In genomic region chr12:105050898-105051297, GRCm38 (mm10) we compare ENCODE assay signal across 8 mouse cellular contexts. TPM values are rescaled to one million over a fixed set of nuclear protein-coding genes. Genes with fewer than 3 reads are reported as not detected.
DNase-seq lines count a peak whose midpoint lies in the region; ATAC-seq and TF ChIP-seq lines count a peak whose summit lies in the region.

No protein-coding gene starts in this region.

- H3K9ac ChIP-seq in intestine, postnatal 0 days (ENCODE audit: low read depth, low read length): no peak overlapping the region
- H3K9ac ChIP-seq in intestine, embryonic 16.5 days (ENCODE audit: low read depth, low read length): no peak overlapping the region
- H3K9ac ChIP-seq in limb, embryonic 13.5 days: no peak overlapping the region
- H3K9ac ChIP-seq in neural tube, embryonic 13.5 days: peak overlapping the region; percentile 34; the same call in 1 of the 2 replicates

- no peak for ATAC-seq in intestine, postnatal 0 days
- no peak for ATAC-seq in intestine, embryonic 16.5 days
- 0 out of 2 replicates have a peak, but pooled peaks have one; percentile 46 for ATAC-seq in limb, embryonic 13.5 days (ENCODE audit: low FRiP score, low read depth)
- peak; percentile 69 for ATAC-seq in neural tube, embryonic 13.5 days (ENCODE audit: low read depth)

- no peaks in the 10 kb centered on the region for H3K36me3 ChIP-seq in intestine, postnatal 0 days (ENCODE audit: control insufficient read depth, insufficient read depth)
- no peaks in the 10 kb centered on the region for H3K36me3 ChIP-seq in intestine, embryonic 16.5 days (ENCODE audit: control insufficient read depth, insufficient read depth, low read length)
- H3K36me3 ChIP-seq in E14TG2a.4 (ENCODE audit: insufficient read depth, low read length): peaks cover 5% of the 10 kb centered on the region; the same call in 1 of the 2 replicates
- H3K36me3 ChIP-seq in limb, embryonic 13.5 days: no peaks in the 10 kb centered on the region
- H3K36me3 ChIP-seq in neural tube, embryonic 13.5 days: no peaks in the 10 kb centered on the region

- DNase-seq in c-Kit-negative CD71-positive TER-119-positive erythroid progenitor cells, embryonic 14.5 days (ENCODE audit: low read depth, low spot score): peak; percentile 59
- peak; percentile 57 to 74 for DNase-seq in frontal cortex, postnatal 36 days (ENCODE audit: low spot score in 2 of 2)
- no peak for DNase-seq in ovary, postnatal 36 days (ENCODE audit: low spot score)

- peak; percentile 79 for TF ChIP-seq CTCF in intestine, postnatal 0 days (IDR thresholded peaks at IDR 0.05; ENCODE audit: low read depth)
- TF ChIP-seq CTCF in E14TG2a.4 (conservative IDR thresholded peaks at IDR 0.05; ENCODE audit: low read length): peak; percentile 83

- H3K9me3 ChIP-seq in intestine, postnatal 0 days (ENCODE audit: control insufficient read depth): no peaks in the 10 kb centered on the region
- H3K9me3 ChIP-seq in intestine, embryonic 16.5 days (ENCODE audit: control insufficient read depth, low read length): no peaks in the 10 kb centered on the region
- peaks cover 12% of the 10 kb centered on the region for H3K9me3 ChIP-seq in E14TG2a.4 (ENCODE audit: low read length)
- 0 out of 2 replicates have a peak, but pooled peaks cover 4% of the 10 kb centered on the region for H3K9me3 ChIP-seq in limb, embryonic 13.5 days
- H3K9me3 ChIP-seq in neural tube, embryonic 13.5 days: no peaks in the 10 kb centered on the region

- no peak overlapping the region for H3K4me2 ChIP-seq in intestine, postnatal 0 days (replicated peaks; ENCODE audit: low read depth)
- no peak overlapping the region for H3K4me2 ChIP-seq in intestine, embryonic 16.5 days (ENCODE audit: low read depth, low read length)
- no peak overlapping the region for H3K4me2 ChIP-seq in limb, embryonic 13.5 days (replicated peaks)
- no peak overlapping the region for H3K4me2 ChIP-seq in neural tube, embryonic 13.5 days

- WGBS in intestine, postnatal 0 days: 16% methylated on average over 4 of the region's 4 CpGs
- 13% methylated on average over 4 of the region's 4 CpGs for WGBS in intestine, embryonic 16.5 days
- 6% methylated on average over 4 of the region's 4 CpGs for WGBS in limb, embryonic 13.5 days
- WGBS in neural tube, embryonic 13.5 days: 17% methylated on average over 4 of the region's 4 CpGs

- no peaks in the 10 kb centered on the region for H3K4me1 ChIP-seq in intestine, postnatal 0 days (replicated peaks; ENCODE audit: control insufficient read depth, insufficient read depth, low read length)
- no peaks in the 10 kb centered on the region for H3K4me1 ChIP-seq in intestine, embryonic 16.5 days (ENCODE audit: control insufficient read depth, insufficient read depth, low read length)
- peaks cover 47% of the 10 kb centered on the region for H3K4me1 ChIP-seq in E14TG2a.4 (replicated peaks; ENCODE audit: low read depth, low read length)
- no peaks in the 10 kb centered on the region for H3K4me1 ChIP-seq in limb, embryonic 13.5 days
- 0 out of 2 replicates have a peak, but pooled peaks cover 5% of the 10 kb centered on the region for H3K4me1 ChIP-seq in neural tube, embryonic 13.5 days (replicated peaks)

- H3K27me3 ChIP-seq in intestine, postnatal 0 days (replicated peaks; ENCODE audit: control insufficient read depth, insufficient read depth, low read length): no peaks in the 10 kb centered on the region
- H3K27me3 ChIP-seq in intestine, embryonic 16.5 days (replicated peaks; ENCODE audit: control insufficient read depth, insufficient read depth, low read length): no peaks in the 10 kb centered on the region
- no peaks in the 10 kb centered on the region for H3K27me3 ChIP-seq in E14TG2a.4 (ENCODE audit: insufficient read depth, low read length)
- no peaks in the 10 kb centered on the region for H3K27me3 ChIP-seq in limb, embryonic 13.5 days
- H3K27me3 ChIP-seq in neural tube, embryonic 13.5 days: no peaks in the 10 kb centered on the region

- H3K27ac ChIP-seq in intestine, postnatal 0 days (ENCODE audit: low read depth, low read length): no peak overlapping the region
- H3K27ac ChIP-seq in intestine, embryonic 16.5 days (ENCODE audit: low read length): no peak overlapping the region
- H3K27ac ChIP-seq in limb, embryonic 13.5 days: no peak overlapping the region
- H3K27ac ChIP-seq in neural tube, embryonic 13.5 days (replicated peaks): no peak overlapping the region

- no peak overlapping the region for H3K4me3 ChIP-seq in intestine, postnatal 0 days (ENCODE audit: low read depth, low read length)
- no peak overlapping the region for H3K4me3 ChIP-seq in intestine, embryonic 16.5 days (ENCODE audit: low read length)
- H3K4me3 ChIP-seq in E14TG2a.4 (replicated peaks; ENCODE audit: low read length): no peak overlapping the region
- H3K4me3 ChIP-seq in limb, embryonic 13.5 days: no peak overlapping the region
- no peak overlapping the region for H3K4me3 ChIP-seq in neural tube, embryonic 13.5 days

RNA-seq across cellular contexts. Expression of gene Glrx5, which starts 18.4 kb away (rescaled TPM):
- polyA plus RNA-seq in intestine, postnatal 0 days (2015; fragmentation: Nextera tagmentation; extraction: Ambion mirVana): 209 TPM in 2 replicates
- polyA plus RNA-seq in intestine, embryonic 16.5 days (2015; fragmentation: Nextera tagmentation; extraction: Ambion mirVana): 185 and 199 TPM in 2 replicates
- polyA plus RNA-seq in limb, embryonic 13.5 days (2015; fragmentation: Nextera tagmentation; extraction: Ambion mirVana): 146 and 148 TPM in 2 replicates
- polyA plus RNA-seq in neural tube, embryonic 13.5 days (2015; fragmentation: Nextera tagmentation; extraction: Ambion mirVana): 151 and 167 TPM in 2 replicates

RNA-seq across cellular contexts. Expression of gene Syne3, which starts 41.3 kb away (rescaled TPM):
- polyA plus RNA-seq in intestine, postnatal 0 days (2015; fragmentation: Nextera tagmentation; extraction: Ambion mirVana): 1.6 and 1.8 TPM in 2 replicates
- polyA plus RNA-seq in intestine, embryonic 16.5 days (2015; fragmentation: Nextera tagmentation; extraction: Ambion mirVana): 0.51 and 0.66 TPM in 2 replicates
- polyA plus RNA-seq in limb, embryonic 13.5 days (2015; fragmentation: Nextera tagmentation; extraction: Ambion mirVana): 1.4 and 1.6 TPM in 2 replicates
- polyA plus RNA-seq in neural tube, embryonic 13.5 days (2015; fragmentation: Nextera tagmentation; extraction: Ambion mirVana): 0.28 and 0.32 TPM in 2 replicates

Comparison
In these comparisons a context has a peak if more than half of its experiments do, and no peak if none do; other contexts are left out.
1. ATAC-seq: peak in limb, embryonic 13.5 days (single experiment) and neural tube, embryonic 13.5 days (single experiment); none in intestine, postnatal 0 days (single experiment) and intestine, embryonic 16.5 days (single experiment).